Mouse (Mus musculus) liver (tissue): ENCODE measurements at regions not wholly inside any gene's neighbourhood (a gene's known extent, or its start where the extent isn't known, plus 50 kb on each side); places are given as distances from the start of the nearest gene placed in this dataset.
A peak's percentile ranks its signal among the peaks of the same experiment; 100 is the strongest.

Source experiments
- DNase-seq: peaks from one replicate; pipeline ENCODE4 v3.0.0-alpha.2; 2020; ENCODE audit warnings: mixed read lengths

- no peak for DNase-seq
These were observed 107.3 kb upstream of the Nectin1 start for GRCm38 (mm10) chr9:43636372-43636965.

GRCm38 (mm10) chr9:43658186-43658585 is 85.6 kb upstream of the Nectin1 start:
- no peak for DNase-seq

- DNase-seq: no peak
These were observed 84.5 kb upstream of the Nectin1 start for GRCm38 (mm10) chr9:43659237-43659636.

- DNase-seq: no peak
These were observed 83.6 kb upstream of the Nectin1 start for GRCm38 (mm10) chr9:43660151-43660550.

- no peak for DNase-seq
These were observed 82.8 kb upstream of the Nectin1 start for GRCm38 (mm10) chr9:43660896-43661563.

- DNase-seq: no peak
These were observed 82.1 kb upstream of the Nectin1 start for GRCm38 (mm10) chr9:43661646-43662045.

GRCm38 (mm10) chr9:43667386-43667785 is 76.4 kb upstream of the Nectin1 start:
- DNase-seq: peak; percentile 50

- peak; percentile 20 for DNase-seq
These were observed 75.8 kb upstream of the Nectin1 start for GRCm38 (mm10) chr9:43667974-43668373.

- DNase-seq: no peak
These were observed 75.1 kb upstream of the Nectin1 start for GRCm38 (mm10) chr9:43668731-43669130.

GRCm38 (mm10) chr9:43670563-43670962 is 73.2 kb upstream of the Nectin1 start:
- DNase-seq: no peak

- DNase-seq: no peak
These were observed 70.6 kb upstream of the Nectin1 start for GRCm38 (mm10) chr9:43673171-43673680.

GRCm38 (mm10) chr9:43674321-43674720 is 69.5 kb upstream of the Nectin1 start:
- DNase-seq: no peak

- DNase-seq: no peak
These were observed 67.8 kb upstream of the Nectin1 start for GRCm38 (mm10) chr9:43676011-43676410.

GRCm38 (mm10) chr9:43679331-43679730 is 64.5 kb upstream of the Nectin1 start:
- no peak for DNase-seq

- DNase-seq: no peak
These were observed 62.5 kb upstream of the Nectin1 start for GRCm38 (mm10) chr9:43681317-43681716.

GRCm38 (mm10) chr9:43682102-43682501 is 61.7 kb upstream of the Nectin1 start:
- no peak for DNase-seq

GRCm38 (mm10) chr9:43684596-43684995 is 59.2 kb upstream of the Nectin1 start:
- no peak for DNase-seq

GRCm38 (mm10) chr9:43692015-43692414 is 51.8 kb upstream of the Nectin1 start:
- DNase-seq: no peak

GRCm38 (mm10) chr9:43692538-43692937 is 51.2 kb upstream of the Nectin1 start:
- DNase-seq: no peak
